Mouse (Mus musculus) mesoderm, embryonic 11.5 days (tissue): Measurements from ENCODE around the gene St14.
A peak's percentile ranks its signal among the peaks of the same experiment; 100 is the strongest.

Experiments
- DNase-seq: peaks from one replicate; pipeline ENCODE4 v3.0.0-alpha.2; 2012; ENCODE audit warnings: low read depth, low spot score

Gene St14

DNA sequence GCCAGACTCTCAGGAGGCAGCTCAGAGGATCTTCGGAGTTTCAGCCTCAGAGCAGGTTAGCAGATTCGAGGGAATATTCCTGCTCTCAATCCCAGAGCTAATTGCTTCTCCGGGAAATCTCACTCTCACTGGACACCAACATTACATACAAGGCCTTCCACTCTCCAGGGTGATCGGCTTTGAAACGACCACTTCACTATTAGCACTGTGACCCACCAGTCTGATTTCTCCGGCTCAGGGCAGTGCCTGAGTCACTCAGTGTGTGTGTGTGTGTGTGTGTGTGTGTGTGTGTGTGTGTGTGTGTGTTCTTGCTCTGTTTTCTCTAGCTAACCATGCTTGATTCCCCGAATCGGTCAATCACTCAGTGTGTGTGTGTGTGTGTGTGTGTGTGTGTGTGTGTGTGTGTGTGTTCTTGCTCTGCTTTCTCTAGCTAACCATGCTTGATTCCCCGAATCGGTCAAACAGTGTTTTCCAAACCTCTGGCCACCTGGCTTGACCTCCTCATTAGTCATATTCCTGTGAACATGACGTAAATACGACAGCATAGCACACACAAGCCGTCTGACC lies 9.1 kb downstream of the St14 start:
- DNase-seq = no peak

DNA sequence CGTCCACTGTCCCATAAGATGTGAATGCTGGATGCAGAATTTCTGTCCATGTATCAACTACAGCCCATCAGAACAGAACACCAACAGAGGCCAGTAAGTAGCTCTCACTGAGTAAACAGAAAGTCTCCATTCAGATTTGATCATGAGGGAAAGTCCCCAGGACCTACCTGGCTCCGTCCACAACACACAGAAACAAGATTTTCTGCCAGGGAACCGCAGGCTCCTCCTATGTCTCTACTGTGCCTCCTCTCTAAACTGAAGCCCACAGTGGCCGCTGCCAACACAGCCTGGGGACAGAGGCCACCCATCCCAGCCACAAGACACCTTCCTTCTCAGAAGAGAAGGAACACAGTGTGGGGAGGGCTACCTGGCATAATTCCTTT lies 11.1 kb downstream of the St14 start:
- DNase-seq = no peak

DNA sequence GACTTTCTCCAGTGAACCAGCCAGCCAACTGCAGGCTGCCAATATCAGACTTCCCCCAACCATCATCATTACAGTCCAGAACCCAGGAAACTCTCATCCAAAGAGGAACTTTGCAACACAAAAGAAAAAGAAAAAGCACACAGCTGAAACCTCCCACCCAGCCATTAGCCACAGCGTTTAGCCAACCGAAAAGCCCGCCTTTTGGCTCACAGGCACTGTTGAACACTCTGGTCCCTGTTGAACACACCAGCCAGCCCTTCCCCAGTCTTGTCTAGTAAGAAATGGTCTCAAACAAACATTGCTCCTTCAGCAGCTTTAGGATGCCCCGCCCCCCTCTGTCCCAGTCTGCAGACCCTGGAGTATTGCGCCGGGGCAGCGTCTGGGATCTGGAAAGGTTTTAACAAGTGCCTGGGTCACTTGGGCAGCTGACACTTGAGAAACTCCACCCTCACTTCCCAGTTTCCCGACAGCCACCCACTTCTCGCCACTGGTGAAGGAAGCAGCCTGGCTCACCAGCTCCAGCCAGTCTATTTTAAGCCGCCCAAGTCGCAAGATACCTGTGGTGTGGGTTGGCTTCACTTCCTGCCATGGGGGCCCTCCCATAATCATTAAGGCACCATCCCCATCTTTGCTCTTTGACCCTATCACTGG lies 11.6 kb downstream of the St14 start:
- no peak for DNase-seq

GRCm38 (mm10) chr9:31119405-31119804 lies 12.2 kb downstream of the St14 start:
- DNase-seq = no peak

- DNase-seq = peak; percentile 81
Measured at GRCm38 (mm10) chr9:31118520-31119298, 12.9 kb downstream of the St14 start.

DNA sequence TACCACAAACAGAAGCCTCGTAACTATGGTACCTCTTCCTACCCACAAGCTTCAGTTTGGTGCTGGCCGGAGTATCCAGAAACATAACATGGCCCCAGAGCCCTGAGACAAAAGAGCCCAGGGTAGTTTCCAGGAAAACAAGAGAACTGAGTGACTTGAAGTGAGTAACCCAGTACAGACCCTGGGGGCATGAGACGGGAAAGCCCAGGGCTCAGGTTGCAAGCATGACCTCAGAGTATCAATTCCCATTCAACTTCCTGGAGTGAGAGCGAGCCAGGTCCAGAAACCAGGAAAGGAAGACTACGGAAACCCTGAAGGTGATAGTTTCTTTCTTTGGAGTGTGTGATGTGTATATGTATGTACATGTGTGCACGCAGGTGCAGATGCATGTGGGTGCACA lies 14.2 kb downstream of the St14 start:
- no peak for DNase-seq

- DNase-seq = no peak
Measured at GRCm38 (mm10) chr9:31117088-31117487, 14.6 kb downstream of the St14 start.

DNA sequence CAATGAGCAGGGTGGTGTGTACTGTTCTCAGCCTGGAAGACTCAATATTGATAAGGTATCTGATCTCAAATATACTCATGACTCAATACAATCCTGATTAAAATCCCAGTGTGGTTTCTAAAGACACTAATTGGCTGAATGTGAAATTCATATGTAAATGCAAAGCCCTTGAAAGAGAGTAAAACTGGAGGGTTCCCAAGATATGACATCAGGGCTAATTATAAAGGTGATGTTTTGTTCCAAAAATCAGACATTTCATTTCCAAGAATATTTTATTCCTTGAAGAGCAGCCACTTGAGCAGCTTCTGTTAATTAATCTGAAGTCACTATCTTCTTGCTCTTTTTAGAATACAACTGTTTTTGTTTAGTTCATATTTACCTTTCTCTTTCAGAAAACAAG lies 16.1 kb downstream of the St14 start:
- no peak for DNase-seq

DNA sequence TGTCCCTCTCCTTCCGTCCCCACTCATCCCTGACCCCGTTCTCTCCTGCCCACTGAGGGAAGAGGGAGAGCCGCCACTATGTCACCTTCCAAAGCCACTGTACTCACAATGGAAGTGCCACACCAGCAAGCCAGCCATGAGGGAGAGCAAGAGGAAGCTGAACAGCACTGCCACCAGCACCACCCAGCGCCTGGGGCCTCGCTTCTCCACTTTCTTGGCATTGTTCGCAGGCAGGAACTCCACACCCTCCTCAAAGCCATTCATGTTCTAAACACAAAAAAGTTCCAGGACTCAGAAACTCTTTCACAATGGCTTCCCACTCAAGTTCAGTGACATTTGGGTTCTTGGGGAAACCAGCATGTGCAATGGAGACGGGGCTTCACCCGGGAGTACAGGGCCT lies 23.2 kb downstream of the St14 start:
- no peak for DNase-seq

- DNase-seq = no peak
Measured at GRCm38 (mm10) chr9:31098118-31098517, 33.5 kb downstream of the St14 start.

- no peak for DNase-seq
Measured at GRCm38 (mm10) chr9:31097088-31098082, 34.3 kb downstream of the St14 start.

DNA sequence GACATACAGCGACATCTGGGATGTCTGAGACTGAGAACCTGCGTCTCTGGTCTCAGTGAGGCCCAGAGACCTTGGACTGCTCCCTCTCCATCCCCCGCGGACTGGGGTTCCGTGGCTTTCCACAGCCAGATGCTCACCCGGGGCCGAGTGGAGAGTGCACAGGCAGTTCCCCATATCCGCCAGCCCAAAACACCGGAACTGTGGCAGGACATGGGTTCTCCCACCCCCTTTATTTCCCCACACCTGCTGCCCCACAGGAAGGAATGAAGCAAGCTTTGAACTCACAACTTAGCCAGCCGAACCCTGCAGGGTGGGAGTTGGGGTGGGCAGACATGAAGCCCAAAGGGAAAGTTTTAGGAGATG lies 38.8 kb downstream of the St14 start:
- DNase-seq = no peak

DNA sequence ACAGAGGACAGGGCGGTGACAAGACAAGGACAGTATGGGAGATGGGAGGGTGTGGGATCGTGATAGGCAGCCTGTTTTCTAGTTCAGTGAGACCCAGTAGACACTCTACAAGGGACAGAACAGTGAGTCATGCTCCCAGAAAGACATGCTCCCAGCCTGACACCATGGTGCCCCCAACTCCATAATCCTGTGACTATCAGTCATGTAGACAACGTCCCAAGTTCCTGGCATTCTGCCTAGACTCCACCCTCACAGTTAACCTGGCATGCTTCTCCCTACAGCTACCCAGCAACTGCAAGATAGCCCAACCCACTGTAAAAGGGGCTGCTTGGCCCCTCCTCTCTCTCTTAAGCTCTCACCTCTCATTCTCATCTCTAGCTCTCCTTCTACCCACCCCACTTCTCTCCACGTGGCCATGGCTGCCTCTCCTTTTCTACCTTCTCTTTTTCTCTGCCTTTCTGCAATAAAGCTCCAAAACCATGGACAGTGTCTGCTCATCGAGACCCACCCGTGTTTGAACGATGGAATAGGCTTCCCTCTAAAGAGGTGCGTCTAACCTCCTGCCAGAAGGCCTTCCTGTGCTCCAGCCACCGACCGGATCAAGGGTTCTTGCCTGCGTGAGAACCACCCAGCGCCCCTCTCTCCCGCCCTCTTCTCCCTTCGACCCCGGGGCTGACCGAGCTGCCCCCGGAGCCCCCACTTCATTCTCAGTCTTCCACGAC lies 39.4 kb downstream of the St14 start:
- no peak for DNase-seq

DNA sequence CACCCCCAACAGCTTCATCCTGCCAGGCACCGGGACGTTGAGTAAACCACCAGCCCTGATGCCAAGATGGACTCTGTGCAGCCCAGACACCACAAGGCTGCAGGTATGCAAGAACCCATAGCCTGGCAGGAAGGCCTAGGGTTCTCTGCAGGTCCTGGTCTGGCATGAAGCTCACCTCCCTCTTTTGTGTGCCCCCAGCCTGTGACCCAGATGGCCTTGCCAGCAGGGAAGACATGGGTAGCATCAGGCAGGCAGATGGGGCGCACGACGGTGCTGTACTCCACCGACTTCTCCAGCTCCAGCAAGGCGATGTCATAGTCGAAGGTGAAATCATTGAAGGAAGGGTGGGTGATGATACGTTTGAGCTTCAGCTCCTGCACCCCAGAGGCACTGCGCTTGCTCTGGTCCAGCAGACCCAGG lies 40.5 kb downstream of the St14 start:
- DNase-seq = no peak

DNA sequence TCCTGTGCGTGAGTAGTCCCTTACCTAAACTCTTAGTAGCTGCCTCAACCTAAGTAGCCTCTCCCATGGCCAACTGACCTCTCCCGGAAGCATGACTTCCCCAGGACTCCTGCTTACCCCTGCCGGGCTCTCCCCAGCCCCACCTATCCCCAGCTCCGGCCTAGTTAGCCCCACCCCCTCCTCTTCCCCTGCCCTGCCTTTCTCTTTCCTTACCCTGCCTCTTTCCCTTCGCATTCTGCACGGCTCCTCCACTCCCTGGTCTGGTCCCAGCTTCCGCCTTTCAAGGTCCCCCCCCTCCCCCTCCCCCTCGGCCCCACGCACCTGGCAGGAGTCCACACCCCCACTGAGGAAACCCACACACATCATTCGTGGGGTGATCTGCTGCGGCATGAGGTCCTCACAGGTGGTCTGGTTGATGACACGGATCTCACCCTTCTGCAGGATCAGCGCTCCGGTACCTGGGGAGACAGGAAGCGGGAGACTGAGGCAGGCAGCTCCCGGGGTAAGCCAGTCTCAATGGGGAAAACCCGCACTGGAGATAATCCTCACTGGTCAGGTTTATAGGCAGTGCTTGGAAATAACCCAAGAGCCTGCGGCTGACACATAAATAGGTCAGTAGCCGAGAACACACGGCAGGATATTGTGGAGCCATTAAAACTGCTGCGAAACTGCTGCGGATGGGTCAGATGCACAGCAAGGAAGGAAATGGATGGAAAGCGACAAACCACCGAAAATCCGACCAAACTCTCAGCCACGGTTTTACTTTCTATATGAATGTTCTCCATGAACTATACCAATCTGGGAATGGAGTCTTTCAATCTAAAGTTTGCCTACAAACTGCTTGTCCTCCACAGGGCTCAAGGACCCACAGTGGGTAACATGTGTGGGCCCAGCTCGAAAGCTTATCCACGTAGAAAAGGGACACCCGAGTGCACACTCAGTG lies 41.3 kb downstream of the St14 start:
- no peak for DNase-seq

DNA sequence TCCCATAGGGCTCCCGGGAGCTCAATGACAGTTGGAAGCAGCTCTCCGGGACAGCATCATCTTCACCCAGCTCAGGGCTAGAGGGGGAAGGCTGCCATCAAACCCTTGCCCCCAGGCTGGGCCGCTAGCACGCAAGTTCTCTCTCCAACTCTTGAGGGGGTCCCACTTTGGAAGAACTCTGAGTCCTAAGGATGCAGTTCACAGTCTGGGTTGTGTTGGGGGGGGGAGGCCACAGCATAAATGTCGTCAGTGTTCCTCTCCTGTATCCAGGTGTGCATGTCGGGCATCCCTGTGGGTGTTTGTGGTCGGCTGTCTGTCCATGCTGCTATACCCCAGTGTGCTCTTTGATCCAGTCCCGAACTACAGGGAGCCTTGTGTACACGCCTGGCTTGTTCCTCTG lies 42.1 kb downstream of the St14 start:
- no peak for DNase-seq

DNA sequence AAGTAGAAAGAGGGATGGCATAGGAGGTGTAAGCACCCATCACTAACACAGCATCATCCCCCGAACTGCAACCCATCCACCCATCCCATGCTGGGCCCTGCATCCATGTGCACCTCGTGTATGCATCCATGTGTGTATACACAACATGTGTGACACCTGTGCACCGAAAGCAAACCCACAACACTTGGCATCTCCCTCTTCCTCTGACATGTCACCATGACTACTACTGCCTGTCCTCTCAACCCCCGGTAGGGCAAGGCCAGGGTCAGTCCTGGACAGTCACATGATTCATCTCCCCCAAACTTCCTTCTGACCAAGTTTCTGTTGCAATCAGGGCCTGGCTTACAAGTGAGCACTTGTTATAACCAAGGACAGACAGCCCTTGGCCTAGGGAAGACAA lies 42.8 kb downstream of the St14 start:
- DNase-seq = no peak

GRCm38 (mm10) chr9:31088116-31088515 lies 43.5 kb downstream of the St14 start:
- no peak for DNase-seq

DNA sequence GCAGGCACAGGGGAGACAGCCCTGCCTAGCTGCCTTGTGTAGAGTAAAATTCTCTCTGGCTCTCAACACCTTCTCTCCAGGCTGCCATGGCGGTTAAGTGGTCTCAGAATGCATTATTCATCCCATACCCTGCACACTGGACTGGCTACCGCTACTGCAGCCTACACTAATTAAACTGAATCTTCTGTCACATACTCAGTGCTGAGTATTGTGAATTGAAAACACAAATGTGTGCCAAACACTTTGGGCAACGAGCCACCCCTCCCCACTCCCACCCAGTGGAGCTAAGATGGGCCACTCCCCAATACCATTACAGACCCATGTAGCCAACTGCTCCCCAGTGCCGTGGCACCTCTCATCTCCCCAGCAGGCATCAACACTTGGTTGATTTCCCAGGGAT lies 44.2 kb downstream of the St14 start:
- no peak for DNase-seq

- no peak for DNase-seq
Measured at GRCm38 (mm10) chr9:31086754-31087145, 44.9 kb downstream of the St14 start.
